Comparison of ENCODE assay signal across 16 mouse cellular contexts in the genomic region with DNA sequence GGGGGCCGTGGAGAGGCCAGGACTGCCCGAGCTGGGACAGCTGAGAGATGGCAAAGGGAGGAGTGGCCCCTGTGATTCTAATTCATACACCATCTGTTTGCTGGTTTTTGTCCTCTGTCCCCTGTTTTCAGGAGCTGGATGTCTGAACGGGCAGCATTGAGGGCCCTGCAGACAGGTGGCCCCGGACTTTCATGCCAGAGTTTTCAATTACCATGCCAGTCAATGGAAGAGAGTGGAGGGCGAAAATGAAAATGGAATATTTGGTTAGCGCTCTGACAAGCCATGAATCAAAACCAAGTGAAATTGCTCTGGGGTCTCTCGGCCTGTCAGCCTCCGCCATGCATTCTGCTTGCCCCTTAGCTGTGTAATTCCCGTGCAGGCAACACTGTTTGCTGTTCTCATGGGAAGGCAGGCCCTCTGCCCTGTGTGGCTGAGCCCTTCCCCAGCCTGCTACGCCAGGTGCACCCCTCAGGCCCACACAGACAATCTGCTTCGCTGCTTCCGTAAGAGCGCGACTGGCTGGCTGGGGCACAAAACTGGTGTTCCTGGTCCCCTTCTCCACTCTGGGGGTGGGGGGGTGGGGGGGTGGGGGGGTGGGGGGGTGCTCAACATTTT.
DNase-seq lines count a peak whose midpoint lies in the region; ATAC-seq and TF ChIP-seq lines count a peak whose summit lies in the region.
"Had no signal": no experiment of that assay in that cellular context is flagged by ENCODE, and none has a peak within 500 bp of the region (broad histone marks: within the 10 kb centered on the region; RNA-seq: fewer than 3 reads in every experiment).

No protein-coding gene starts in this region.

- WGBS in kidney, embryonic 16.5 days, result 44% methylated on average over 14 of the region's 14 CpGs
- WGBS in hindbrain, embryonic 11.5 days, result 46% methylated on average over 14 of the region's 14 CpGs
- WGBS in limb, embryonic 12.5 days, result 49% methylated on average over 14 of the region's 14 CpGs
- WGBS in neural tube, embryonic 13.5 days, result 16% methylated on average over 13 of the region's 14 CpGs

- no peak for TF ChIP-seq CTCF in layer of hippocampus, adult 2 months (conservative IDR thresholded peaks at IDR 0.05)

- H3K4me2 ChIP-seq in kidney, embryonic 16.5 days (replicated peaks; ENCODE audit: low read depth, low read length), result 0 out of 2 replicates have a peak overlapping the region, but pooled peaks have one; percentile 21
- no peak overlapping the region for H3K4me2 ChIP-seq in hindbrain, embryonic 11.5 days (replicated peaks; ENCODE audit: low read depth, low read length)
- H3K4me2 ChIP-seq in limb, embryonic 12.5 days, result 0 out of 2 replicates have a peak overlapping the region, but pooled peaks have one; percentile 7
- H3K4me2 ChIP-seq in neural tube, embryonic 13.5 days, result peak overlapping the region; percentile 33; the same call in 1 of the 2 replicates
- H3K4me2 ChIP-seq: embryonic facial prominence, embryonic 15.5 days; heart, embryonic 13.5 days; stomach, embryonic 15.5 days had no signal

- no peak overlapping the region for H3K9ac ChIP-seq in kidney, embryonic 16.5 days (replicated peaks; ENCODE audit: low read length)
- no peak overlapping the region for H3K9ac ChIP-seq in hindbrain, embryonic 11.5 days (ENCODE audit: low read depth, low read length)
- no peak overlapping the region for H3K9ac ChIP-seq in limb, embryonic 12.5 days (replicated peaks)
- H3K9ac ChIP-seq in neural tube, embryonic 13.5 days, result no peak overlapping the region; the same call in 1 of the 2 replicates
- H3K9ac ChIP-seq: embryonic facial prominence, embryonic 15.5 days; heart, embryonic 13.5 days; stomach, embryonic 15.5 days had no signal

- no peaks in the 10 kb centered on the region for H3K9me3 ChIP-seq in kidney, embryonic 16.5 days (ENCODE audit: low read length)
- H3K9me3 ChIP-seq in hindbrain, embryonic 11.5 days (ENCODE audit: control insufficient read depth, low read length), result no peaks in the 10 kb centered on the region
- H3K9me3 ChIP-seq in limb, embryonic 12.5 days, result no peaks in the 10 kb centered on the region
- no peaks in the 10 kb centered on the region for H3K9me3 ChIP-seq in neural tube, embryonic 13.5 days
- H3K9me3 ChIP-seq: embryonic facial prominence, embryonic 15.5 days; heart, embryonic 13.5 days; stomach, embryonic 15.5 days had no signal

- H3K4me3 ChIP-seq in kidney, embryonic 16.5 days (ENCODE audit: low read length), result no peak overlapping the region
- no peak overlapping the region for H3K4me3 ChIP-seq in hindbrain, embryonic 11.5 days (ENCODE audit: low read depth, low read length)
- no peak overlapping the region for H3K4me3 ChIP-seq in limb, embryonic 12.5 days (replicated peaks)
- no peak overlapping the region for H3K4me3 ChIP-seq in neural tube, embryonic 13.5 days
- no peak overlapping the region for H3K4me3 ChIP-seq in layer of hippocampus, adult 2 months
- H3K4me3 ChIP-seq: embryonic facial prominence, embryonic 15.5 days; heart, embryonic 13.5 days; stomach, embryonic 15.5 days had no signal

- no peaks in the 10 kb centered on the region for H3K36me3 ChIP-seq in kidney, embryonic 16.5 days (ENCODE audit: insufficient read depth, low read length)
- H3K36me3 ChIP-seq in hindbrain, embryonic 11.5 days (ENCODE audit: control insufficient read depth, insufficient read depth, low read length), result no peaks in the 10 kb centered on the region
- H3K36me3 ChIP-seq in limb, embryonic 12.5 days, result no peaks in the 10 kb centered on the region
- no peaks in the 10 kb centered on the region for H3K36me3 ChIP-seq in neural tube, embryonic 13.5 days
- H3K36me3 ChIP-seq: embryonic facial prominence, embryonic 15.5 days; heart, embryonic 13.5 days; stomach, embryonic 15.5 days had no signal

- H3K27ac ChIP-seq in kidney, embryonic 16.5 days (ENCODE audit: low read length), result no peak overlapping the region
- H3K27ac ChIP-seq in hindbrain, embryonic 11.5 days (ENCODE audit: low read depth, low read length), result peak overlapping the region; percentile 6; the same call in 1 of the 2 replicates
- H3K27ac ChIP-seq in limb, embryonic 12.5 days, result no peak overlapping the region
- H3K27ac ChIP-seq in neural tube, embryonic 13.5 days (replicated peaks), result no peak overlapping the region
- H3K27ac ChIP-seq in layer of hippocampus, adult 2 months, result no peak overlapping the region
- H3K27ac ChIP-seq: embryonic facial prominence, embryonic 15.5 days; heart, embryonic 13.5 days; stomach, embryonic 15.5 days had no signal

- peak; percentile 59; the same call in 1 of the 2 replicates for ATAC-seq in kidney, embryonic 16.5 days (ENCODE audit: low FRiP score, low TSS enrichment)
- ATAC-seq in hindbrain, embryonic 11.5 days (ENCODE audit: low FRiP score), result peak; percentile 87
- ATAC-seq in limb, embryonic 12.5 days (ENCODE audit: insufficient number of reproducible peaks, insufficient read depth, low FRiP score, low TSS enrichment, low read depth), result peak; percentile 29; the same call in 1 of the 2 replicates
- ATAC-seq in neural tube, embryonic 13.5 days (ENCODE audit: low read depth), result peak; percentile 65
- ATAC-seq: CD4-positive, CD25-positive, alpha-beta regulatory T cell, adult 4 months had no signal

- no peak for DNase-seq in kidney, postnatal 10 days
- peak; percentile 43 for DNase-seq in hindbrain, embryonic 11.5 days (ENCODE audit: low spot score)
- DNase-seq in lung, postnatal 10 days, result no peak
- DNase-seq in layer of hippocampus, adult 2 months (ENCODE audit: low spot score in 2 of 2), result no peak
- DNase-seq: cerebellum, adult 9-11 months; gastrocnemius, postnatal 36 days; kidney, postnatal 25 days; right cerebral cortex, postnatal 14 days; thymus, postnatal 36 days had no signal

- peaks cover 4% of the 10 kb centered on the region; the same call in 1 of the 2 replicates for H3K27me3 ChIP-seq in kidney, embryonic 16.5 days (ENCODE audit: insufficient read depth, low read length)
- no peaks in the 10 kb centered on the region for H3K27me3 ChIP-seq in hindbrain, embryonic 11.5 days (ENCODE audit: control insufficient read depth, insufficient read depth, low read length)
- peaks cover 14% of the 10 kb centered on the region for H3K27me3 ChIP-seq in limb, embryonic 12.5 days
- no peaks in the 10 kb centered on the region for H3K27me3 ChIP-seq in neural tube, embryonic 13.5 days
- H3K27me3 ChIP-seq: embryonic facial prominence, embryonic 15.5 days; stomach, embryonic 15.5 days had no signal

- peaks cover 7% of the 10 kb centered on the region; the same call in 1 of the 2 replicates for H3K4me1 ChIP-seq in kidney, embryonic 16.5 days (ENCODE audit: insufficient read depth, low read length)
- no peaks in the 10 kb centered on the region; the same call in 1 of the 2 replicates for H3K4me1 ChIP-seq in hindbrain, embryonic 11.5 days (replicated peaks; ENCODE audit: control insufficient read depth, insufficient read depth, low read length)
- H3K4me1 ChIP-seq in limb, embryonic 12.5 days (replicated peaks), result peaks cover 16% of the 10 kb centered on the region
- H3K4me1 ChIP-seq in neural tube, embryonic 13.5 days (replicated peaks), result peaks cover 28% of the 10 kb centered on the region
- H3K4me1 ChIP-seq: embryonic facial prominence, embryonic 15.5 days; heart, embryonic 13.5 days had no signal

Comparison
In these comparisons a context has a peak if more than half of its experiments do, and no peak if none do; other contexts are left out.
1. ATAC-seq: peak in every context shown above with its lines; median percentile 87 in hindbrain, embryonic 11.5 days; 65 in neural tube, embryonic 13.5 days; 59 in kidney, embryonic 16.5 days; 29 in limb, embryonic 12.5 days.